Mouse (Mus musculus): ENCODE data around the gene Serpinf1. TPM values are rescaled to one million over a fixed set of nuclear protein-coding genes. Genes with fewer than 3 reads are reported as not detected.
A peak's percentile ranks its signal among the peaks of the same experiment; 100 is the strongest.
"Not testable (repeated sequence)": the region's sequence is repeated elsewhere in the genome, so short reads cannot be mapped to it uniquely, and the experiment has no call there.

Gene Serpinf1
- total RNA-seq, 2 experiments from 2014 or later, result 15.1 to 19.9 TPM

DNA sequence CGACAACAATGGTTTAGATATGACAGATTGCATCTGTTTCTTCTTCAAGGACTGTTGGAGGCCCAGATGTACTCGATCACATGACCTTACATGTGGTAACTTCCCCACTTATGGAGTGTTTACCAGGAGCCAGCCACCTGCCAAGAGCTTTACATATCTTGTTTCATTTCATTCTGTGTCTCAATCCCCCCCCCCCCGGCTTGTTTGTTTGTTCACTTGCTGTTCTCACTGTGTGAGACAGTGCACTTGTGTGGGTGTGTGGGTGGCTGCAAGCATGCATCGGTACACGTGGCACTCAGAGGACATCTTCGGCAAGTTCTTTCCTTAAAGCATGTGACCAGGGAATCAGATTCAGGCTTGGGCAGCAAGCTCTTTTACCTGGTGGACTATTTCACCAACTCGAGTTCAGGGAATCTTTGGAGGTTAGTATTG, 34.0 kb upstream of the Serpinf1 start:
- no peak for DNase-seq
- intact Hi-C loops (cut with DNase I), result loop anchor here (5.0 kb wide), 1 partner anchor 274 kb away; no protein-coding TSS in a partner anchor

DNA sequence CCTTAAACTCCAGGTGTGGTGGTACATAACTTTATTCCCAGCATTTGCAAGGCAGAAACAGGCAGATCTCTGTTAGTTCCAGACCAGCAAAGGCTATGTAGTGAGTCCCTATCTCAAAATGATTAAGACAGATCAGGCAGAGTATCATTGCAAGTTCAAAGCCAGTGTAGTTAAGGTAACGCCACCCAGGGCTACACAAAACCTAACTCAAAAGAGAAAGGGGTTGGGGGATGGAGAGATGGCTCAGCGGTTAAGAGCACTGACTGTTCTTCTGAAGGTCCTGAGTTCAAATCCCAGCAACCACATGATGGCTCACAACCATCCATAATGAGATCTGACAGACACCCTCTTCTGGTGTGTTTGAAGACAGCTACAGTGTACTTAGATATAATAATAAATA, 33.5 kb upstream of the Serpinf1 start:
- intact Hi-C loops (cut with DNase I), result loop anchor here (5.0 kb wide), 1 partner anchor 274 kb away; no protein-coding TSS in a partner anchor
- DNase-seq, result not testable (repeated sequence)

DNA sequence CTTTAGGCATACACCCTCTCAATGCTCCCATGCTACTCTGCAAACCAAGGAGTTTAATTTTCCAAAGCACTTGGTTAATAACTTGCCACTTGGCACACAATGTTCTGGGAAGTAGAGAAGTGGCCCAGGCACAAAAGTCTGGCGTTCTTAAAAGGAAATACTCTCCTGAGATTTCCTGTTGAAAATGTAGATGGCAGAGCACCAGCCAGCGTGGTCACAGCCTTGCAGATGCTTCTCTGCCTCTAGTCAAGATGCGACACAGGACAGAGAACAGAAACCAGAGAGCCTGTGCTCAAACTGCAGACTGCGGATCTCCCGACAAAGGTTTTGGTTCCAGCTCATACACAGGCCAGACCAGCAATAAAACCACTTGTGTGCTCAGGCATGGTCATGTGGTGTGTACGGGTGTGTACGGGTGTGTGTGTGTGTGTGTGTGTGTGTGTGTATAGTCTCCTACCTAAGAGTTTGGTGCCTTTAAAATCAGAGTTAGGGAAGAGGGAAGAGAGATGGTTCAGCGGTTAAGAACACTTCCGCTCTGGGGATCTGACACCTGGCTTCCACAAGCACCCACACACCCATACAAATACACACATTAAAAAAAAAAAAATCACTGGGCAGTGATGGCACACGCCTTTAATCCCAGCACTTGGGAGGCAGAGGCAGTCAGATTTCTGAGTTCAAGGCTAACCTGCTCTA, 32.7 kb upstream of the Serpinf1 start:
- no peak for DNase-seq
- intact Hi-C loops (cut with DNase I), result loop anchor here (5.0 kb wide), 1 partner anchor 273 kb away; no protein-coding TSS in a partner anchor

DNA sequence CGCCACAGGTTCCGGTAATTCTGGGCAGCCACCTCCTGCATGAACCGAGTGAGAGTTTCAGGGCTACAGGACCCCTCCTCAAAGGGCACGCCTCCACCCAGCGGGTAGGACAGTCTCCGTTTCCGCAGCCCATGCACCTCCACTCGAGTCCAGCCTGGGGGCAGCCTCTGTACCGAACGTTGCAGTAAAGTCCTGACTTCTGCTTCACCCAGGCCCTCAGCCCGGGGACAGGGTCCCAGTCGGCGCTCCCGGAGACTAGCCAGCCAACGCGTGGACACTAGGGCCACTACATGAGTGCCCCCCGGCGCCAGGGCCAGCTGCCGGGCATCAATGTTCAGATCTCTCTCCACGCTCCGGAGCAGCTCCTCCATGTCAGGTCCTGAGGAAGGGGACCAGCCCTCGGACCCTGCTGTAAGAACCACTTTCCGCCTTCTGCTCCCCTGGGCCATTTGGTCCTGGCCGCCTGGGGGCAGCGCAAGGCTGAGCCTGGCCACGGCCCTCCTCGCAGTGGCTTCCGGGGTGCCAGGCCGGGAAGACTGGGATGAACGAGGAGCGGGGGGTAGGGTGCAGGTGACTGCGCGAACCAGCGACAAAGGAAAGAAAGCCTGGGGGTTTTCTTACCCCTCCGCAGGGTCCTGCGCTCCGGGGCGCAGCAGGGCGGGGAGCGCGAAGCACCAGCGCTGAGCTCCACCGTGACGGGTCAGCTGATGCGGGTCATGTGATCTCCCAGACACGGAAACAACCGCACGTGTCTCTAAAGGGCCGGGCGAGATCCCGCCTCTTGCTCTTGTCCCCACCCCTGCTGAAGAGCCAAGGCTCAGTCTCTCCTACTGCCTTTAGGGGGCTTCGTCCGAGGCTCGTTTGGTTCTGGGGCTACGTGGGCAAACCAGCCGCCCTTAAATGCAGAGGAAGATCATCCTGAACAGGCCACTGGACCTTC, 31.8 kb upstream of the Serpinf1 start, which contains the start of gene Wdr81:
Gene Wdr81 (minus strand): TSS at position 727 of the 940 bp plus-strand sequence.
- intact Hi-C loops (cut with DNase I), result no loop called here
- peak; percentile 85 for DNase-seq

DNA sequence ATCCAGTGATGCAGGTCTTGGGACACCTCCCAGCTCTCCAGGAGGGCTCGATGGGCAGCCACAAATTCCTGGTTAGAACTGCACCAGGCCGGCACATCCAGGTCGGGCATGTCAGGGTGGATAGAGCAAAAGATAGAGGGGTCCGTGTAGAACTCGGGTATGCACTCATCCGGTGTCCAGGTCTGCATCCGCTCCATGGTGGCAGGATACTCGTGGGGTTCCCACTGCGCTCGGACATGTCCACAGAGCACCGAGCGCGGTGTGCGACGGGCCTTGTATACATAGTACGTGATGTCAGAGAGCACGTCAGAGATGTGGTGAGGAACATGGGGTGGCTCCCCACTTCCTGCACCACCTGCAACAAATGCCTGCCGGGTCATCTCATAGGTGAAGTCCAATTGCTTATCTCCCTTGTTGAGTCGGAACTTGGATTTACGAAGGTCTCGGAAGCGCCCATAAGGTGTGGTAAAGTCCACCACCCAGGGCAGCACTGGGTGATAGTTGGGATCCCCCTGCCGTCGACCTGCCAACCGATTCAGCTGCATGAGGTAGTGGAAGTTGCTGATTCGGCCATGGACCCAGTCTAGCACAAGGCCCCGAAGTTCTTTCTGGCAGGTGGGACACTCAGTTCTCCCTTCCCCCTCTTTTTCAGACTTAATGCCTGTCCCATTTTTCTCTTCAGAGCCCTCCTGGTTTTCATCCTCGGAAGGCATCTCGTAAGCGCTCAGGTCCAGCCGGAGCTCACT, 30.5 kb upstream of the Serpinf1 start:
- intact Hi-C loops (cut with DNase I), result no loop called here
- DNase-seq, result no peak

DNA sequence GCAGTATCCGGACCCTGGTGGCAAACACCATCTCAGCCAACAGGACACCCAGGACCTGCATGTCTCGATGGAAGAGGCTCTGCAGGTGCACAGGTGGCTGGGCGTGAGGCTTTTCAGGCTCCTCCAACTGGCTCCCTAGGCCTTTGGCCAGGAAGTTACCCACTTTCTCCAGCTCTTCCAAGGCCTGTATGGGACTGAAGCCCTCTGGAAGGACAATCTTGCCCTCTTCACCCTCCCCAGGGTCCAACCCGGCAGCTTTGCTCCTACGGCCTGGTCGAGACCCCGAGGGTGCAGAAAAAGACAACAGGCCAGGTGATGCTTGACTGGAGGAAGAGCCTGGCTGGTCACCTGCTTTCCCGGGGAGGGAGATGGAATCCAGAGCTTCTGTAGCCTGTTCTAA, 29.6 kb upstream of the Serpinf1 start:
- intact Hi-C loops (cut with DNase I), result no loop called here

DNA sequence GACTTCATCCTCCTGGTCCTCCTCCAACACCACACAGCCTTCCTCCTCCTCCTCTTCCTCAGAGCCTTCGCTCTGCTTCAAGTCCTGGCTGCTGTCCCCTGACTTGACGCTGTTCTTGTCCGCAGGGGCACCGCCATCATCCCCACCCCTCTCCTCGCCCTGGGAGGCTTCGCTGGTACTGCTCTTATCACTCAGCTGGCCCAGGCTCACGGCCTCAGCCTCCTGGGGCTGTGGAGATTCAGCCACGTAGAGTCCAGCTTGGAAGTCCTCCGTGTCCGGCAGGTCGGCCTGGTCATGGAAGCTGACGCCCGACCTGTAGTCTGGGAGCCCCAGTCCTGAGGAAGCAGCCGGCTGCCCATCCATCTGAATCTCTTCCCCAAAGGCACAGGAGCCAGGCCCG, 28.4 kb upstream of the Serpinf1 start:
- no peak for DNase-seq
- intact Hi-C loops (cut with DNase I), result no loop called here

More for the DNA sequence above, 29.6 kb upstream of the Serpinf1 start:
- DNase-seq, result no peak

DNA sequence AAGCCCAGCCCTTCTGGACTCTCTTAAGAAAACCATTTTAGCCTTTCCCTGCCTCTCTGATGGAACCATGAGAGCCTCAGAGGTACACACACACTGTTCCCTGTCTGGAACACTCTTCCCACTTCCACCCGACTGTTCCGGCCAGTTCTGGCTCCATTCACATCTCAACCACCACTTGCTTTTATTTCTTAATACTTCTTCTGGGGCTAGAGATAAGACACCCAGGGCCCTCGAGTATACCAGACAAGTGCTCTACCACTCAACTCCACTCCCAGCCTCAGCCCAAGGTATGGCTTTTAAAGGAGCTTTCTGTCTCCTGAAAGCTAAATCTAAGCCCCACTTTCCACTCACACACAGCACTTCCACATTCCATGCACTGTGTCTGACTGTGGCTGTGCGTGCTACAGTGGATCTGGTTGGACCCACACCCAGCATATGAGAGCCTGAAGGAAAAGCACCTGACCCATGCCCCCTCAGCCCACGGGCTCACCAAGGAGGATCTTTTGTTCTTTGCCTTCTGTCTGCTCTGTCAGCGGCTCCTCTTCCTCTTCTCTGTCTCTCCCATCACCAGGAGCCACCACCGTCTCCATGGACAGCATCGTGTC, 27.9 kb upstream of the Serpinf1 start:
- intact Hi-C loops (cut with DNase I), result no loop called here
- DNase-seq, result no peak

DNA sequence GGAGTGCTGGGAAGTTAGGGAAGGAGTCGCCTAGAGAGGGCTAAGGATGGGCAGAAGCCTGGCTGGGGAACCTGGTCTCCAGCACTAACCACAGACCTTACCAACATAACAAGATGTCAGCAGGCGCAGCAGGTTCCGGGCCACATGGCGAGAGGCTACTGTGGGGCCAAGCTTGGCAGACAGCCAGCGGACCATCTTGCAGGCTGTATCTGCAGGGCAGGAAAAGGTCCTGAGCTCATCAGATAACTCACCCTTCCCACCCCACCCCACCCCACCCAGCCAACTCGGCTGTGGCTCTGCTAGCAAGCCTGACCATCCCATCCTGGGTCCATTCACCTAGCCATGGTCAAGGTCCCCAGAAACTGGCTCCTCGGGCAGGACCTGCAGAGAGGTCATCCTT, 27.2 kb upstream of the Serpinf1 start:
- intact Hi-C loops (cut with DNase I), result no loop called here

DNA sequence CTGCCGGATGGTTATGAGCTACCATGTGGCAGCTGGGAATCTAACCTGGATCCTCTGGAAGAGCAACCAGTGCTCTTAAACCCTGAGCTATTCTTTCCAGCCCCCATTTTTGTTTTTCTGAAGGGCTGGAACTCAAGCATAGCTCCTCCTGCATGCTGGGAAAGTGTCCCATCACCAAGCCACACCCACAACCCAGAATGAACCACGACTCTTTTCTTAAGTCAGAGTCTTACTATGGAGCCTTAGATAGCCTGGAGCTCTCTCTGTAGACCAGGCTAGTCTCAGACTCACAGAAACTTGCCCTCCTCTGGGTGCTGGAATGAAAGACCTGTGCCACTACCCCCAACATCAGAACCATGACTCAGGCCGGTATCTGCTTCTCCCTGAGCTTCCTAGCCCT, 26.1 kb upstream of the Serpinf1 start:
- intact Hi-C loops (cut with DNase I), result no loop called here
- no peak for DNase-seq

More for the DNA sequence above, 27.2 kb upstream of the Serpinf1 start:
- DNase-seq, result peak; percentile 49

DNA sequence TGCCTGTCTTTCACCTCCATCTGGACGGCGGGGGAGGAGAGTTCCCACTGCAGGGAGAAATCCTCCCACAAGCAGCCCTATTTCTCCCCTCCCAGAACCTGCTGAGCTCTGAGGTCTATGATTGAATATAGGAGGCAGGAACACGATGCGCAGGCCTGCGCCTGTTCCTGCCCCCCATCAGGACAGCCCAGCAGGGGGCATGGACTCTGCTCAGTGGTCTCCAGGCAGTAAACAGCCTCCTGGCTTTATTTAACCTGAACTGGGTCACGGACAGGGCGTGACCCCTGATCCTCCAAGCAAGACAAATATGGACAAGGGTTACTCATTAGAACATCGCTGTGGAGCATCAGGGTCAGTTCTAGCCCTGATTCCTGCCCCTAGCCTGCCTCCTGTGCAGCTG, 21.2 kb upstream of the Serpinf1 start:
- intact Hi-C loops (cut with DNase I), result no loop called here

DNA sequence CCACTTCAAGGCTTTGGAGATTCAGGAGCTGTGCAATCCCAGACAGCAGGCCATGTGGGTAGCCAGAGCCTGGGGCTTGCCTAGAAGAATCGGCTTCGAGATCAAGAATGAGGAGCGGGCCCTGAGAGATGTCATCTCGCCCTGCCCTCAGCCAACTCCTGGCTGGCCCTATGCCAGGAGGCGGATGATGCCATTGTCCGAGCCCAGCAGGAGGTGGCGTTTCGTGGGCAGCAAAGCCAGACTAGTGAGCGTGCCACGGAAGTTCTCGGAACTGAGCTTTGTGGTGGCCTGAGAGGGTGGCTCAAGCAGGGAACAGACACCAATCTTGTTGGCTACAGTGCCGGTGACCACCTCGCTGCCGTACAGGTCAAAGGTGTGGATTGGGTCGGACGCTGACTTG, 19.1 kb upstream of the Serpinf1 start:
- DNase-seq, result peak; percentile 62
- intact Hi-C loops (cut with DNase I), result no loop called here

More for the DNA sequence above, 21.2 kb upstream of the Serpinf1 start:
- no peak for DNase-seq

DNA sequence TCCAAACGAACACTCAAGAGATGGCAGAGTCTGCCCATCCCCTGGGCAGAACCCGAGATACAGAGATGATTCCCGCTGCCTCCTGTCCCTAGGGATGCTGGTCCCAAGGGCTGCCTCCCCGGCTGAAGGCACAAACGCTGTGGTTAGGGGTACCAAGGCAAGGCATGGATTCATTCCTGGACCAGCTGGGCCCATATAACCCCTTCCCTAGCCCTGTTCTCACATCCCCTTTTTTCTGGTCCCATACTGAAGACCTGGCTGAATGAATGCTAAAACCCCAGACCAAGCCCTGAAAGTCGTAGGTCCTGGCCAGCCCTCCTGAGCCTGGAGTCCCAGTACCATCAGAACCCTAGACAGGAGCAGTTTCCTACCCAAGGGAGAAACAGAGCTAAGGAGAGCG, 18.5 kb upstream of the Serpinf1 start:
- intact Hi-C loops (cut with DNase I), result no loop called here
- DNase-seq, result no peak

DNA sequence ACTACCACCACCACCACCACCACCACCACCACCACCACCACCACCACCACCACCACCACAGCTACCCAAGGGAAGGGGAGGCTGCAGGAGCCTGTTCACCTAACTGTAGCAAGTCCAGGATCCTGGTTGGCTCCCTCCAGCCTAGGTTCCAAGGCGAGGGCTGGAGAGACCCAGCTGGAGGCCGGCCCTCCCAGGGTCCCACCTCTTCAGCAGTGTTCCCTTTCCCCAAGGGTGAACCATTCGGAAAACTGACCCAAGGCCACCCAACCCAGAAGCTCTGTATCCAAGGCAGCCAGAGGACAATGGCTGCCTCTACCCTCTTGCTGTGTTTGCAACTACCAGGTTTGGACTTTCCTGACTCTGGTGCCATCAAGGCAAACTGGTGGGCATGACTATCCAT, 17.4 kb upstream of the Serpinf1 start:
- intact Hi-C loops (cut with DNase I), result no loop called here

DNA sequence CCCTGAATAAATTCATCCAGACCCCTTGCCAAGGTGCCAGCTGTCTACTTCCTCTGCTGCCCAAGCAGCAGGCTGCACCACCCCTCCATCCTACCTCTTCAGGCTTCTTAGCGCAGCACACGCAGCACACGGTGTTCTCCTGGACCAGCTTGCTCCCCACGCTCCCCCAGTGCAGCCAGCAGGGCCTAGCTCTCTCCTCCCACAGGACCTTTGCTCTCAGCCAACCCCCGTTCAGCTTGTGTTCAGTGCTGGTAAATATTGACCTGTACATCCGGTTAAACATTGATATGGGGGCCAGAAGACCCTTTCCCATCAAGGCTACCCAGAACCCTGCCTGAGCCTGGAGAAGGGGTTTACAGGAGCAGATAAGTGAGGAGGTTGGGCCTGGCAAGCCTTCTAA, 16.9 kb upstream of the Serpinf1 start, which contains the start of gene Serpinf2:
Gene Serpinf2 (minus strand): TSS at position 229 of the 400 bp plus-strand sequence.
- no peak for DNase-seq
- intact Hi-C loops (cut with DNase I), result no loop called here

More for the DNA sequence above, 17.4 kb upstream of the Serpinf1 start:
- no peak for DNase-seq

DNA sequence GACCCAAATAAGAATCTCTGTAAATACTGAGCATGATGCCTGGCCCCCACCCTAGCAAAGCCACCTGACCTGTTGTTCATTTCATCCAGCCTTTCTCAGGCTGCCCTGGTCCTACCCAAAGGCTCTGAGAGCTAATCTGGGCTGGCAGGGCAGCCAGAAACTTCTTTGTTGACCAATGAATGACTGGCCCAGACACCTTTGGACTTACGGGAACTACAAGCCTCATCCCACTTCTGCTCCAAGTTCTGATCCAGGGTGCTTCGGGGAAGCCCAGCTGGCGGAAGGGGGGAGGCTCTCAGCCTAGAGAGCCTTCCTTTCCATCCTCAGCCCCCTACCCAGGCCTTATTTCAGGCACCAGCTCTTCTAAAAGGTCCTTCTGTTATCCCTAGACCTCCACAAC, 16.3 kb upstream of the Serpinf1 start:
- DNase-seq, result no peak
- intact Hi-C loops (cut with DNase I), result no loop called here

DNA sequence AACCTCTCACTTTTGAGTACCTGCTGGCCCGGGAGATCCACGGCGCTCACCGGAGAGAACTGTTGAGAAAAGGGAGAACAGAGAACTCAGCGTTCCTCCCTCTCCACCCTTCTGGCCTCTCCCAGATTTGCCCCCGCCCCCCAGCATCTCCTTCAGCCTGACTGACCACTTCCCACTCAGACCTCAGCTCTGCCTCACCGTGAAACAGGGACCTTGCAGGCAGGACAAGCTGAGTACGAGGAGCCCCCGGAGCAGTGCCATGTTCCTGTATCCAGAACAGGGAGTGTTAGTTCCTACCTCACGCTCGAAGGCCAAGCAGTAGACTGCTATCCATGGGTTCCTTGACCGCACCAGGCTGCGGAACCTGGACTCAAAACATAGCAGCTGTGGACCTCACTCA, 15.7 kb upstream of the Serpinf1 start:
- no peak for DNase-seq
- intact Hi-C loops (cut with DNase I), result no loop called here

DNA sequence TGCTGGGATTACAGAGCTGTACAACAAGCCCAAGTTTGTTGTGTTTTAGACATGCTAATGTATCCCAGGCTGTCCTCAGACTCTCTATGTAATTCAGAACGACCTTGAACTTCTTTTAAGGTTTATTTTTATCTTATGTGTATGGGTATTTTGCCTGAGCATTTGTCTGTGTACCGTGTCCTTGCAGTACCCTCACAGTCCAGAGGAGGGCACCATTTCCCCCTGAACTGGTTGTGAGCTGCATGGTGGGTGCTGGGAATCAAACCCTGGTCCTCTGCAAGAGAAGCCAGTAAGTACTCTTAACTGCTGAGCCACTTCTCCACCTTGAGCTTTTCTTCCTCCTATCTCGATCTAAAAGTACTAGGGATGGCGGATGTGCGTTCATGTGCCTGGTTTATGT, 11.6 kb upstream of the Serpinf1 start:
- intact Hi-C loops (cut with DNase I), result no loop called here
- DNase-seq, result no peak

DNA sequence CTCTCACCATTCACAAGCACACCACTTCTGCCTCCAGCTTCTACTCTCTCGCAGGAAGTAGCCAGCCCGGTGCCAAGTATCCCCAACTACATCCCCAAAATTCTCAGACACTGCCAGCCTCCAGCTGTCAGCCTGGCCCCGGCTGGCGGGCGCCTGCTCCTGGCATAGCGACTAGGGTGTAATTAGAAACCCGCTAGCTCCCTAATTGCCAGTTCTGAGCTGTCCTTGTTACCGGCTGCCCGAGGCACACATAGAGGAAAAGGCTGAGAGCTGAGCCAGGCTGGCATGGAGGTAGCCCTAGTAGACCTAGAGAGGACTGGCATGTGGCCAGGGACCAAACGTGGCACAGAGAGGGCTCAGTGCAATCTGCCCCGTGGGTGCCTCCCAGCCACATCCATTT, 8.8 kb upstream of the Serpinf1 start:
- intact Hi-C loops (cut with DNase I), result no loop called here
- DNase-seq, result peak; percentile 91

DNA sequence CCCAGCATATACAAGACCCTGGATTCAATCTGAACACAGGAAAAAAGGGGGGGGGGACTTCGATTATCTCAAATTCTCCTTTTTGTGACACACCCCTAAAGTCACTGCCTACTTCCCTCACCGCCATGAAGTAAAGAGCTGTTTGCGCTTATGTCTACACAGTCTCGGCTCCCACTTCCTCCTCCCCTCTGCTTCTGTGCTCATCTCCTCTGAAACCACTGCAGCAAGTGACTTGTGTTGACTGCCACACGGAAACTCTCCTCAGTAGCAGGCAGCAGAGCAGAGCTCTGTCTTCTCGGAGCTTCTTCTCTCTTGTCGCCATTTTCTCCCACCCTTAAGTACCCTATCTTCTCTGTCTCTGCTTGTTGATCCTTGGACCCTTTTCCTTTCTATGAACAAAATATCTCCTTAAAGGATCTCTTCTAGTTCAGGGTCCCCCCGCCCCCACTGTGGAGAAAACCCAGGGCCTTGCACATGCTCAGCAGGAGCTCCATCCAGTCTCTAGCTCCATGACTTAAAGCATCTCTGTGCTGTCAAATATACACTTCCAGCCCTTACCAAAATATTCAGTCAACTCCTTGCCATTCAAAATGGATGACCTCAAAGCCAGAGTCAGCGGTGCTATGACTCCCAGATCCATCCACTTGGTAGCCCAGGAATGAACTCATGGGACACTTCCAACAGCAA, 6.7 kb upstream of the Serpinf1 start:
- DNase-seq, result no peak
- intact Hi-C loops (cut with DNase I), result no loop called here

All from left cerebral cortex, postnatal 4 days (tissue).